Mouse (Mus musculus): ENCODE data around the gene Add1.
"Not testable (repeated sequence)": the region's sequence is repeated elsewhere in the genome, so short reads cannot be mapped to it uniquely, and the experiment has no call there.

The Add1 gene

GRCm38 (mm10) chr5:34549483-34550221, 23.8 kb upstream of the Add1 start:
- no peak for DNase-seq (ENCODE audit: extremely low read depth, insufficient read length, low spot score)

DNA sequence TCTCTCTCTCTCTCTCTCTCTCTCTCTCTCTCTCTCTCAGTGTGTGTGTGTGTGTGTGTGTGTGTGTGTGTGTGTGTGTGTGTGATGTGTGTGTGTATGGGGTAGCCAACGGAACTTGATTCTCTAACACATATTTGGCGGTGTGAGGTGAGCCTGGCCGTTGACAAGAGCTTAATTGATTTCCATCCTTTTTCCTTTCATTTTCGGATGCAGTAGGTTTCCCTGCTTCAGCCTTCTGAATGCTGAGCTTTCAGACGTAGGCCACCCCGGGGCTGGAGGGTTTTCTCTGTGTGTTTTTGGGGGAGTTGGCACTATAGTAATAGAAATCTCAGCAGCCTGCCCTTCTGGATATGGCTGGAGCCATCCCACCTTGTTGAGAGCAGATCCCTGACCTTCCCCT, 23.2 kb upstream of the Add1 start:
- DNase-seq (ENCODE audit: extremely low read depth, insufficient read length, low spot score), result no peak

GRCm38 (mm10) chr5:34551821-34552220, 21.6 kb upstream of the Add1 start:
- peak; percentile 60 for DNase-seq (ENCODE audit: extremely low read depth, insufficient read length, low spot score)

- no peak for DNase-seq (ENCODE audit: extremely low read depth, insufficient read length, low spot score)
Measured at GRCm38 (mm10) chr5:34563854-34564253, 9.6 kb upstream of the Add1 start.

DNA sequence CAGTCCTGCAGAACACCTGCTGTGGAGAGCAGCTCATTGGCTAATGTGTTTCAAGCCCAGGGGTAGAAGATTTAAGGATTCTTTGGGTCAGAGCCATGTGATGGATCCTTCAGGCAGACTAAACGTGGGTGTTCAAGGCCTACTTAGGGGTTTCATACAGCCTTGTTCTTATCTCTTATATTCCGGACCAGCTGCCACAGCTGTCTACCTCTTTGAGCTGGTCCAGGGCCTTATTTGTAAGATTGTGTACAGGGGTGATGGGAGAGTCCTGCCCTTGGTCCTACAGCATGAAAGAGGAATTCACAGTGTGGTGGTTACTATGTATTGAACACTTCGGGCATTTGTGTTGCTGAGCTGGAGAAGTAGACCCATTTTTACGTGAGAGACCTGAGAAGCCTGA, 9.2 kb upstream of the Add1 start:
- DNase-seq (ENCODE audit: extremely low read depth, insufficient read length, low spot score), result no peak

- DNase-seq (ENCODE audit: extremely low read depth, insufficient read length, low spot score), result no peak
Measured at GRCm38 (mm10) chr5:34565545-34566283, 7.8 kb upstream of the Add1 start.

DNA sequence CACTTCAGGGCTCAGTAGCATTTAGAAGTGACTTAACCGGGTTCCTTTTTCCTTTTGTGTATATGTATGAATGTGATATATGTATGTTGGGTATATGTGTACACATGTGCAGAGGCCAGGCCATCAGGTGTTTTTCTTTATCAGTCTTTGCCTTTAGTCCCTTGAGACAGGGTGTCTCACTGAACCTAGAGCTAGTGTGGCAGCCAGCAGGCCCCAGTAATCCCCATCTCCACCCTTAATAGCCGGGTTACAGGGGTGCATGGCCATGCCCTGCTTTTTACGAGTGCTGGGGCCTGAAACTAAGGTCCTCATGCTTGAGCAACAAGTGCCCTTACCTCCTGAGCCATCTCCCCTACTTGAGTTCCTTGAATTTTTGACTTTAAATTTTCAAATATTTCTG, 1.9 kb upstream of the Add1 start:
- no peak for DNase-seq (ENCODE audit: extremely low read depth, insufficient read length, low spot score)

DNA sequence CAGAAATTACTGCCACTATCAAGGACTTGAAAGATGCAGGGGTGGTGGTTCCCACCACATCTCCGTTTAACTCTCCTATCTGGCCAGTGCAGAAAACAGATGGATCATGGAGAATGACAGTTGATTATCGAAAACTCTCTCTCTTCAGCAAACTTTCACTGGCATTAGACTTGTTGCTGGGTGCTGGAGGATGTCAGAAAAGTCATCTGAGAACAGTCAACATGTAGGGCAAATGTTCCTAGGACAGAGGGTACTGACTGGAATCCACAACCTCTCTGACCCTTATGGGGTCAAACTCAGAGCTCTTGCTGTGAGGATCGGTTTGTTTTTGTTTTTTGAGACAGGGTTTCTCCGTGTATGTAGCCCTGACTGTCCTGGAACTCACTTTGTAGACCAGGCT, 896 bp upstream of the Add1 start:
- DNase-seq (ENCODE audit: extremely low read depth, insufficient read length, low spot score), result not testable (repeated sequence)

DNA sequence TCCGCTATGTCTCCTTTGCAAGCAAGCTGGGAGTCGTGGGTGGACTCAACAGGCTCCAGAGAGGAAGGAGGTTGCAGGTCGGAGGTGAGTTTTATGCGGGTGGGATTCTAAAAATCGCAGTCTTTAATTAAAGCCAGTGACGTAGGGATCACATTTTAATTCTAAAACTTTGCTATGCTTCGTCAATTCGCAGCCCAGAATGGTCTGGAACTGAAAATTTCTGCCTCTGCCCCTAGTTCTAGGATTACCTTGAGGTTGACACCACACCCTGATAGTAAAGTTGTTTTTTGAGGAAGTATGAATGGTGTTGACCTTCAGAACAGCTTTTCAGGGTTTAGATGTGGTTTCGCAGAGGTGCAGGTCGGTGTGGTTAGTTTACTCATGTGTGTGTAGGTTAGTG, 1.3 kb downstream of the Add1 start:
- no peak for DNase-seq (ENCODE audit: extremely low read depth, insufficient read length, low spot score)

GRCm38 (mm10) chr5:34576286-34576685, 2.8 kb downstream of the Add1 start:
- no peak for DNase-seq (ENCODE audit: extremely low read depth, insufficient read length, low spot score)

GRCm38 (mm10) chr5:34578038-34578655, 4.7 kb downstream of the Add1 start:
- DNase-seq (ENCODE audit: extremely low read depth, insufficient read length, low spot score), result no peak

GRCm38 (mm10) chr5:34579377-34579776, 5.9 kb downstream of the Add1 start:
- DNase-seq (ENCODE audit: extremely low read depth, insufficient read length, low spot score), result no peak

DNA sequence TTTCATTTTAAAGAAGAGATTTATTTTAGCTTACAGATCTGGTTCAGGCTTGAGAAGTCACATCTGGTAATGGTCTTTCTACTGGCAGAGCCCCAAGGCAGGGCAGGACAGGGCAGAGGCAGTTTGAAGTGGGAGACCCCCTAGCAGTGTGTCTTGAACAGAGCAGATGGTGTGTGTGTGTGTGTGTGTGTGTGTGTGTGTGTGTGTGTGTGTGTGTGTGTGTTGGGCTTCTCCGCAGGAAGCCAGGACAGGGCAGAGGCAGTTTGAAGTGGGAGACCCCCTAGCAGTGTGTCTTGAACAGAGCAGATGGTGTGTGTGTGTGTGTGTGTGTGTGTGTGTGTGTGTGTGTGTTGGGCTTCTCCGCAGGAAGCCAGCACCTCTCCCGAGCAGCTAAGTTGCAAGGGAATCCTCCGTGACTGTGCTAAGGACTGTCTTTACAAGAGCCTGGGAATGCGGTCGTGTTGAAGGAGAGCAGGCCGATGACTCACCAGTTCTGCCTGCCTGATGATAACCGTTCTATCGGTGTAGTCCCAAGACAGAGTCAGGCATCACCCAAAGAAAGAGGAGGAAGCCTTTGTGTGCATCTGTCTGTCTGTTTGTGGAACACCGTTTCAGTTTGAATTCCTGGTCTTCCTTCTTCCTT, 8.3 kb downstream of the Add1 start:
- DNase-seq (ENCODE audit: extremely low read depth, insufficient read length, low spot score), result peak; percentile 63

DNA sequence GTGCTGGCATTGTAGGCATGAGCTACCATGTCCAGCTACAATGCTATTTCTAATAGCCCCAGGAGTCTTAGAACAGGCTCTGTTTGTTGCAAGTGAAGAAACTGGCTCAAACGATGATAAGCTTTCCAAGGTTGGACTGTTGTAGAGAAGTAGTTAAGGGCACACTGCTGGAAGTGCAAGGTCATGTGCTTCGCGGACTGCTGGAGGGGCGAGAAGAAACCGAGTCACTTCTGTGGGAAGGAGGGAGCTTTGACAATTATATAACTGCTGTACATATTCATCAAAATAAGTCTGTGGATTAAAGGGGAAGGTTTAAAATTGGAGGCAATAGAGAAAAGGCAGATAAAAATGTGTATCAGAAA, 8.8 kb downstream of the Add1 start:
- no peak for DNase-seq (ENCODE audit: extremely low read depth, insufficient read length, low spot score)

DNA sequence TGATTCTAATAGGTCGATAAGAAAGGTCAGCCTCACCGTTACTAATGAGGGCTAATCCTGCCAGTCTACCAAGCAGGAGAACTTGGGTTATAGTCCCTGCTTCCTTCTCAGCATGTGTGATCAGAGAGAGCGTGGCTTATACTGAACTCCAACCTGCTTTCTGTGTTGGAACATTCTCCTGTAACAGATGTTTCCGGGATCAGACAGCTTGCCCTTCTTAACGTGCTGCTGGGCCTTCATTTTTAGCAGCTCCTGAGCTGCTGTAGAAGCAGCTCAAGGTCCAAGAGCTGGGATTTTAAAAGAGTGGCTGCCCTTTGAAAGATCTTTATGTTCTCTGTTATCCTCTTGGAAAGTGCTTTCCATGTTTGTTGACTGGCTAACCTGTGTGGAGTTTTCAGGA, 11.8 kb downstream of the Add1 start:
- DNase-seq (ENCODE audit: extremely low read depth, insufficient read length, low spot score), result no peak

DNA sequence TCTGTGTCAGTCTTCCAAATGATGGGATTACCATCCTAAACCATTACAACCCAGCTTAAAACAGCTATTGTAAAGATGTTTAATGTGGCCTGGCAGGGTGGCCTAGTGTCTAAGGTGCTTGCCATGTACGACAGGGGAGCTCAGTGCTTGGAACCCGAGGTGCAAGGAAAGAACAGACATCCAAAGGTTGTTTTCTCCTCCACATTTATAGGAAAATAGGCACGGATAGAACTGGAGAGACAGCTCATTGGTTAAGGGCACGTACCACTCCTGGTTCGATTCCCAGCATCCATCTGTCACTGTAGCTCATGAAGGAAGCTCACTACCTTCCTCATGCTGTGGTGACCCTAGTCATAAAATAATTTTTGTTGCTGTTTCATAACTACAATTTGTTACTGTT, 14.4 kb downstream of the Add1 start:
- no peak for DNase-seq (ENCODE audit: extremely low read depth, insufficient read length, low spot score)

DNA sequence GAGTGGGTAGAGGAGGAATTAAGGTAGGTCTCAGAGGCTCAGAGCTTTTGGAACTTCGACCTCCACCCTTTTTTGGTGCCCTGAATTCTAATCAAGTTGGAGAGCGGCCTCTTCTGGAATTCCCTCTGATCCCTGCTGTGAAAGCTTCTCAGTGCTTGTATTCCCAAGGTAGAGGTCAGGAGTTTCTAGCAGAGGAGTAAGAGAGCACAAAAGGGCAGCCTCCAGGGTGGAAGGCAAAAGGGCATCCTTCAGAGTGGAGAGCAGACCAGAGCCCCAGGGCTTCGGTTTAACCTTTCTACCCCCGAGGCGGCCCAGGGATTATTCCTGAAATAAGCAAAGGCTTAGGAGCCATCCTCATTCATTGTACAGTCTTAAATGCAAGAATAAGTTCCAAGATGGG, 16.6 kb downstream of the Add1 start:
- DNase-seq (ENCODE audit: extremely low read depth, insufficient read length, low spot score), result no peak

- no peak for DNase-seq (ENCODE audit: extremely low read depth, insufficient read length, low spot score)
Measured at GRCm38 (mm10) chr5:34590702-34591101, 17.2 kb downstream of the Add1 start.

DNA sequence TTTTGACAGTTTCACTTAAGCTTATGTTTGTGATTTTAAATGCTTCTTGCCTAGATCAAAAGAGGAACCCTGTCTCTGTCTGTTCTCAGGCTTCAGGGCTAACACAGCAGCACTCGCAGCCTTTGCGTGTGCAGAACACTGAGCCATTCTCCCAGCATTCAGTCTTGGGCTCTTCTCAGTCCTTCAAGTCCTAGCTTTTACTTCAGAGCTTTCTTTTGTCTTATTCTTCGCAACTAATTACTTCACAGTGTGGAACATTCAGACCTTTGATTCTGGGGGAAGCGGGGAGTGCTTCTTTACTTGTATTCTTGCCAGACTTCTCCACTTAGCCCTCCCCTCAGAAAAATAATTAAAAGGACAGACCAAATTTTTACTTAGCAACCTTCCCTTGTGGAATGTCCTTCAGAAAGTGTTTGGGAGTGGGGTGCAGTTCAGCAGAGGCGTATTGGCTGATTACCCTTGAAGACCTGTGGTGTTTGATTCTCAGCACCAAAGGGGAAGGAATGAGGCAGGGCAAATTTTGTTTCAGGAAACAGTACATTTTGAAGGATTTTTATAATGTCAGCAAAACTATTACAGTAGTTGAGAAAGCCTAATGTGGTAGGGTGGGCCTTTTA, 18.0 kb downstream of the Add1 start:
- DNase-seq (ENCODE audit: extremely low read depth, insufficient read length, low spot score), result no peak

GRCm38 (mm10) chr5:34592224-34592623, 18.8 kb downstream of the Add1 start:
- not testable (repeated sequence) for DNase-seq (ENCODE audit: extremely low read depth, insufficient read length, low spot score)

- DNase-seq (ENCODE audit: extremely low read depth, insufficient read length, low spot score), result no peak
Measured at GRCm38 (mm10) chr5:34592666-34593065, 19.2 kb downstream of the Add1 start.
